Mouse (Mus musculus): Measurements from ENCODE around the gene Utp15. TPM values are rescaled to one million over a fixed set of nuclear protein-coding genes. Genes with fewer than 3 reads are reported as not detected.

The Utp15 gene
- 31.6 TPM for polyA plus RNA-seq (2017; shearing (Covaris generic))

DNA sequence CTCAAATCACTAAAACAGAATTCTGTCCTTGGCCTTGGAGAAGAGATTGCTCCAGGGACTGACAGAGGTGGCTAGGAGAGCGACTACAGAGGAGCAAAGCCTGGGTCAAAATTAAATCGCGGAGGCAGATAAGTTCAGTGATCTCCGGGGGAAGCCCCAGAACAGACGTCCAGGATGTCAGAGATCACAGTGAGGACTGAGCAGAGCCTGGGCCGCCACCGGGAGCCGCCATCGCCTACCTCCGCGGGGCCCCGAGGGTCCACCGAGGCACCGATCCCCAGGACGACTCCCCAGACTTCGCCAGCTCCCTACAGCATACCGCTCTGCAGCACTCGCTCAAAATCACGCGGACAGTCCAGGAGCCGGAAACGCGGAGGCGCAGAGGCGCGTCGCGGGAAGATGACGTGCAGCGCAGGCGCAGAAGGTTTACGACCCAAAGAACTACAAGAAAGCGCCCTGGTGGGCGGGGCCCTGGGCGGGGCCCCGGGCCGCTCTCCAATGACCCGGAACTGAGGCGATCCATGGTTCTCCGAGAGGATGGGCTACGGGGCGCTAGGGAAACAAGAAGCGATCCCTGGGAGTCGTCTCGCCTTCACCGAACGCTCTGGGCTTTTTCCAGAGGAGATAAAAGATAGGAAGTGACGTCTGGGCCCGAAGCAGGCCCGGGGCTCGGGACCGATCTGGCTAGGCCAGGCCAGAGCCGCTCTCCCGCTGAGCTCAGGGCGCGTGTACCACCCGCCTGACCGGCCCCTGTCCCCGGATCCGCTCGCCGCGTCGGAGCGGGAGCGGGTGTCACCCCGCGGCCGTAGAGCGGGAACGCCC is at the start of gene Utp15, which contains the start of gene Ankra2:
Gene Utp15, minus strand, starts transcription at position 406 of the 822 bp plus-strand sequence.
Gene Ankra2, plus strand, starts transcription at position 439 of the 822 bp plus-strand sequence.

DNA sequence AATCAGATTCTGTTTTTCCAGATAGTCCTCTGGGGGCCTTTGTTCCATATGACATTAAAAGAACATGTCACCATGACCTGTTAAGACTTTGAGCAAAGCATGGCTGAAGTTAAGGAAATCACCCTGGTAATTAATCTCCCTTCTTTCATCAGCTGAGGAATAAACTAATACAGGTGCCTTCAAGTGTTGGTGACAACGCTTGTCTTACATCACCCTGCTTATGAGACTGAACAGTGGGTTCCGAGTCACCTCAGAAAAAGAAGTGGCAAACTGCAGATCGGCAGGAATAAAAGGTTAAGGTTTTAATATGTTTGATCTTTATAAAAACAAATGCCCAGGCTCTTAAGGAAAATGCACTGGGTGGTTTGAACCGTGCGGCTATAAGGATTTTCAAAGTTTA is 16.8 kb upstream of the Utp15 start, which contains the start of gene Gm21976:
Gene Gm21976, plus strand, starts transcription at position 202 of the 400 bp plus-strand sequence.

DNA sequence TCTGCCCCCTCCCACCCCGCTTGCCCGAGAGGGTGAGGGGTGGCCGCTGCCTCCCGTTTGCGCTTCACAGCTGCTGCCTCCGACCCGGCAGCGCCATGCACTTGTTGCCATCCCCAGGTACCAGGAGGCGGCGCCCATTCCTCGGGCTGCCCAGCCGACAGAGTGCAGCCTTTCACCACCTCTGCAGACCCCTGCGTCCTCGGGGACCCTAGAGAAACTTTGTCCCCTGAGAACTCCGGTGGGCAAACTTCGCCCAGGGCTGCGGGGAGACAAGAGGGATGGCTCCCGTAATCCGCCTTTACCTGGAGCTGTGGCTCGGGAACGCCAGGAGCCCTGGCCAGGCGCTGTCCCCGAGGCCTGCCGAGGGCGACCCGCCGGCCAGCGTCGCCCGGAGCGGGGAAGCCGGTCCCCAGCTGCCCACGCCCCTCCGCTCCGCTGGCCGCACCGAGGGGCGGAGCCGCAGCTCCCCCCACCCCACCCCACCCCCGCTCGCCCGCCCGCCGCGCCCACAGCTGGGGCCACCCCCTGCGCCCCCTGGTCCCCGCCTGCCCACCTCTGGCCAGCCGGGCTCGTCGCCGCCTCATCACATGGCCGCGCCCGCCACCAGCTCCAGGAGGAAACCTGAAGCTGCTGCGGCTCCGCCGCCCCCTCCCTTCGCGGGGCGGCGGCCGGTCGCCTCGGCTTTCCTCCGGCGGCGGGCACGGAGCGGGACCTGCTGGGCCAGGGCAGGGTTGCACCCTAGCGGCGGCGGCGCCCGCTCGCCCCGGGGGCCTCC is 56.9 kb downstream of the Utp15 start, which contains the start of gene Arhgef28:
Gene Arhgef28, minus strand, starts transcription at position 669 of the 775 bp plus-strand sequence.

Other genes starting within 250 kb of the Utp15 start
- not detected for gene Arhgef28, start 56.6 kb downstream of the Utp15 start, polyA plus RNA-seq (2017; shearing (Covaris generic))
- gene Ankra2, start within 50 bp of the Utp15 start, polyA plus RNA-seq (2017; shearing (Covaris generic)): 27.4 TPM
- not detected for gene Gm21976, start 16.8 kb upstream of the Utp15 start, polyA plus RNA-seq (2017; shearing (Covaris generic))
- 605 TPM for gene Btf3, start 54.0 kb upstream of the Utp15 start, polyA plus RNA-seq (2017; shearing (Covaris generic))
- gene Foxd1, start 91.2 kb upstream of the Utp15 start, polyA plus RNA-seq (2017; shearing (Covaris generic)): 0.07 TPM
- 0.82 TPM for gene Gm10320, start 229.0 kb upstream of the Utp15 start, polyA plus RNA-seq (2017; shearing (Covaris generic))

Measured in effector memory CD4-positive, alpha-beta T cell, adult 5 months (primary cell).